Mouse (Mus musculus) embryonic fibroblast, embryonic 13.5 days (primary cell): ENCODE measurements around the gene Usf2.

Source experiments
- CTCF ChIP-seq: IDR thresholded peaks from 2 replicates; pipeline ENCODE4 v1.5.1; 2011; ENCODE audit warnings: mild to moderate bottlenecking, control low read depth, low read length, moderate library complexity, borderline replicate concordance; ENCODE audit not compliant: insufficient read depth
- POLR2A ChIP-seq: IDR thresholded peaks from 2 replicates; pipeline ENCODE4 v1.6.1; 2011; ENCODE audit warnings: low read depth, mild to moderate bottlenecking, control low read depth, low read length, moderate library complexity

DNA sequence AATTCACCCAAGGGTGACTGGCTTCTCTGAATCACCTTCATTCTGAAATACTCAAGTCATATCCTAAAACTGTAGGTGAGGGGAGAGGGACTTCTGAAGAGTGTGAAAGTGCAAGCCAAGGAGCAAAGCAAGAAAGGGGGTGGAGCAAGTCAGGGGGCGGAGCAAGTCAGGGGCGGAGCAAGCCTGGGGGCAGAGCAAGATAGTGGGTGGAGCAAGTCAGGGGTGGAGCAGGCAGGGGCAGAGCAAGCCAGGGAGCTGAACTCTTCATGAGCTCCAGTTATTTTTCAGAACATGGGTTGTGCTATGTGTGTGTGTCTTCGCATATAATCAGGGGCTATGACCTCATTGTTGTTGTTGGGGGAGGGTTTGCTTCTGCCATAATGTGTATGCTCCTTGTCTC lies 36.4 kb downstream of the Usf2 start:
- TF ChIP-seq CTCF (no peak), POLR2A (no peak)
